Mouse (Mus musculus): ENCODE measurements around the gene Qrfpr.

Gene Qrfpr

GRCm38 (mm10) chr3:36150537-36150933, 71.6 kb downstream of the Qrfpr start:
- DNase-seq = no peak

GRCm38 (mm10) chr3:36138996-36139395, 83.1 kb downstream of the Qrfpr start:
- no peak for DNase-seq

- no peak for DNase-seq
These were observed 83.9 kb downstream of the Qrfpr start for GRCm38 (mm10) chr3:36138171-36138660.

- DNase-seq = no peak
These were observed 84.6 kb downstream of the Qrfpr start for GRCm38 (mm10) chr3:36137560-36137959.

- DNase-seq = no peak
These were observed 86.0 kb downstream of the Qrfpr start for GRCm38 (mm10) chr3:36136152-36136551.
